22 mouse cellular contexts compared by ENCODE assay signal in genomic region chr6:42687907-42688306, GRCm38 (mm10). TPM values are rescaled to one million over a fixed set of nuclear protein-coding genes. Genes with fewer than 3 reads are reported as not detected.
"Had no signal": no experiment of that assay in that cellular context is flagged by ENCODE, and none has a peak within 500 bp of the region (broad histone marks: within the 10 kb centered on the region; RNA-seq: fewer than 3 reads in every experiment).

No protein-coding gene starts in this region.

- H3K27ac ChIP-seq: limb, embryonic 12.5 days; liver, embryonic 13.5 days; macrophage; midbrain, embryonic 12.5 days had no signal

- H3K36me3 ChIP-seq: liver, embryonic 13.5 days had no signal

- ATAC-seq: intestine, embryonic 16.5 days; liver, postnatal 0 days; midbrain, embryonic 16.5 days had no signal

- H3K4me3 ChIP-seq: limb, embryonic 12.5 days; liver, embryonic 13.5 days; megakaryocyte, embryonic 14.5 days; midbrain, embryonic 12.5 days had no signal

- H3K4me2 ChIP-seq: limb, embryonic 12.5 days; liver, embryonic 13.5 days; midbrain, embryonic 12.5 days had no signal

- DNase-seq: kidney, adult 8-10 months; kidney, postnatal 10 days; kidney, postnatal 4 days; liver; liver, embryonic 13.5 days; liver, postnatal 0 days; right cerebral cortex, adult 18-20 months; right cerebral cortex, postnatal 25 days; thymus, postnatal 4 days had no signal

- H3K9me3 ChIP-seq: limb, embryonic 12.5 days; liver, embryonic 13.5 days; megakaryocyte, embryonic 14.5 days; midbrain, embryonic 12.5 days had no signal

- H3K9ac ChIP-seq: limb, embryonic 12.5 days; liver, embryonic 13.5 days; liver, postnatal 0 days; midbrain, embryonic 12.5 days had no signal

- H3K27me3 ChIP-seq: limb, embryonic 12.5 days; liver, embryonic 13.5 days; midbrain, embryonic 12.5 days had no signal

RNA-seq across cellular contexts. Expression of gene Tcaf2, which starts 42.9 kb away (rescaled TPM):
- polyA plus RNA-seq: macrophage had no signal

RNA-seq across cellular contexts. Expression of gene Olfr453, which starts 51.3 kb away (rescaled TPM):
- total RNA-seq: layer of hippocampus, postnatal 25 days; left cerebral cortex, adult 8-10 months; left cerebral cortex, postnatal 36 days had no signal
- polyA plus RNA-seq: intestine, embryonic 16.5 days; limb, embryonic 12.5 days; liver, embryonic 13.5 days; liver, postnatal 0 days; lung, embryonic 16.5 days; macrophage; midbrain, embryonic 12.5 days; midbrain, embryonic 16.5 days; neural tube, embryonic 14.5 days; small intestine, adult 2 months; stomach, embryonic 16.5 days had no signal
